Mouse (Mus musculus): ENCODE data around the gene Atp7a.

The Atp7a gene

DNA sequence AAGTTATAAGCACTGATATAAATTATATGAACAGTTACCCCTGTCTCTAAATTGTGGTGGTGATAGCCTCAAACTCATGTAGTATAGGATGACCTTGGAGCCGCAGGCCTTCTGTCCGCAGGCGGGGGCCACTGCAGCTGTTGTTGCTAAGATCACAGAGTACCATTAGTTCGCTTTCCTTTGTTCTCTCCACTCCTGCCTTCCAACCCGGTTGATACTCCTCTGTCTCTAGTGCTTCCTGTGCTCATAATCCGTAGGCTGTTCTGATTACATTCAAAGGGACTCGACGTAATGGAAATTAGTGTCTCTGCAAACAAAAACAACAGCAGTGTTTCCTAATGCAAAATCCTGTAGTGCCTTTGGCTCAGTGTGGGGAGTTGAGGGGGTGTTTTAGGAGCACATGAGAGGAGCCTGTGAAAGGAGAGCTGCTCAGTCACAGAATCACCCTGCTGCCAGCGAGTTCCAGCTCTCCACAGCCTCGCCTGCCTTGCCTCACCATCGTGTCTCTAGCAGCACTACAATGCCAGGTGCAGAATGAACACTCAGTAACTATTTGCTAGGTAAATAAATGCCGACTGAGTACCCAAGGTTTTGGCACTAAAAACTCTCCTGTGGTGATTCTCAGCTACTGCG is 53.9 kb downstream of the Atp7a start:
- DNase-seq (ENCODE audit: low spot score in 2 of 2): no peak

DNA sequence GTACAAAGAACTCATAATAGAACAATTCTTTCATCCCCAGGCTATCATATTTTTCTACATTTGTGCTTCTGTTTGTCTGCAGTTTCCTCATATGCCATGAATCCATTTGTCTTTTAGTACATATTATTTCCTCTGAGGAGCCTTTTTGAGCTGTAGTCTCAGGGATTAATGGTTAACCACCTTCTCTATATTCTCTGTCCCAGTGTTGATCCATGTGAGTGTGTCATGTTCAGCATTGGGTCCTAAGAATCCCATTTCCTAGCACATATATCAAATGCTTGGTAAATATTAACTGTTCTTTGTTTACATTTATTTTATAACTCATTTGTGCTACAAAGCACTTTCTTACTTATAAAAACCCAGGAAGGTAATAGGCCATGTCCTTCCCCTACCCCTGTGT is 55.4 kb downstream of the Atp7a start:
- DNase-seq (ENCODE audit: low spot score in 2 of 2): no peak

DNA sequence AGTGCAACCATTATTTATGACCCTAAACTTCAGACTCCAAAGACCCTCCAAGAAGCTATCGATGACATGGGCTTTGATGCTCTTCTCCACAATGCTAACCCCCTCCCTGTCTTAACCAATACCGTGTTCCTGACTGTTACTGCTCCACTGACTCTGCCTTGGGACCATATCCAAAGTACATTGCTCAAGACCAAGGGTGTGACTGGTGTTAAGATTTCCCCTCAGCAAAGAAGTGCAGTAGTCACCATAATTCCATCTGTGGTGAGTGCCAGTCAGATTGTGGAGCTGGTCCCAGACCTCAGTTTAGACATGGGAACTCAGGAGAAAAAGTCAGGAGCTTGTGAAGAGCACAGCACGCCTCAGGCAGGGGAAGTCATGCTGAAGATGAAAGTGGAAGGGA is 58.1 kb downstream of the Atp7a start:
- no peak for DNase-seq (ENCODE audit: low spot score in 2 of 2)

DNA sequence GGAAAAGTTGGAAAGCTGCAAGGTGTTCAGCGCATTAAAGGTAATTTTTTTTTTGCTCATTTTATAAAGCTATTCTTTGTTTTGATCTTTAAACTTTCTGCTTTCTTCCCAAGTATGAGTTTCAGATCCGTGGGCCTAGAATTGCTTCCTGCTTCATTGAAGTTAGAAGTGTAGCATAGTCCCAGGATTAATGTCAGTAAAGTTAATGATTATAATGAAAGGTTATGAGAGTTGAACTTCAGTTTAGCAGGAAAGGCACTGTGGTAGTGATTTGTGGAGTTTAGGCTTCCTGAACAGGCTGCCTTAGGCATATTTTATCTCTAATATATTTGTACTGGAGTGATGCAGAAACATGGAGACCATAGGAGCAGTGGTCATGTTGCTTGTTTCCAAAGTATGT is 58.5 kb downstream of the Atp7a start:
- no peak for DNase-seq (ENCODE audit: low spot score in 2 of 2)

DNA sequence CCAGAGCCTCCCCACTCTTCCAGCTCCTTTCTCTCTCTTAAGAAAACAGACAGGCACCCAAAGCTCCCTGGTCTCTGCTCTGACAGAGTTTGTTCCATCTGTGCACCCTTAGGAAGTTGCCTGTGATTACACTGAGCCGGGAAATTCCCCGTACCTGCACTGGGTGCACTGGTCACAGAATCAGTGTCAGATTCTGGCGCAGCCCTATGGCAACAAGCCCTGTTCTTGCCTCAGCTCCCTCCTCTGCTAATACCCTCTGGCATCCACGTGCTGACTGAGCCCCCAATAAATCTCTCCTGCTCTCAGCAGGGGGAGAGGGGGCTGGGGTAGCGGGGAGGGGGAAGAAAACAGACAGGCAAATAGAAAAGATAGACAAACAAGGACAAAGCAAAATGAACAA is 65.9 kb downstream of the Atp7a start:
- no peak for DNase-seq (ENCODE audit: low spot score in 2 of 2)

DNA sequence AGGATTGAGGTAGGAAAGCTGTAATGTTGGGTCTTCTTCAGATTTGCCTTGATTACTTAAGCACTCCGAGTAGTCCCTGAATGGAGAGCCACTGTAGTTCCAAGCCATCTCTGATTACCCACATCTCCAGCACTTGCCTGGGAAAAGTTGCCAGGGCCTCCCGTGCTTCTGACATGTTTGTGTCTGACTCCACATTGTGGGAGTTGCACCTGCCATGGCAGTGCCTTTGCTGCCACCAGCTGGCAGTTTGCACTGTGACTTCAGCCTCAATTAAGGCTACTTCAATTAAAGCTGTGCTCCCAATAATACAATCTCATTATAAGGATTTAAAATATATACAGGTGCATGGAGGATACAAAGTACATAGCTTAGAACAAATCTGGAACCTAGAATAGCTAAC is 78.4 kb downstream of the Atp7a start:
- peak; percentile 24 to 33 for DNase-seq (ENCODE audit: low spot score in 2 of 2)

DNA sequence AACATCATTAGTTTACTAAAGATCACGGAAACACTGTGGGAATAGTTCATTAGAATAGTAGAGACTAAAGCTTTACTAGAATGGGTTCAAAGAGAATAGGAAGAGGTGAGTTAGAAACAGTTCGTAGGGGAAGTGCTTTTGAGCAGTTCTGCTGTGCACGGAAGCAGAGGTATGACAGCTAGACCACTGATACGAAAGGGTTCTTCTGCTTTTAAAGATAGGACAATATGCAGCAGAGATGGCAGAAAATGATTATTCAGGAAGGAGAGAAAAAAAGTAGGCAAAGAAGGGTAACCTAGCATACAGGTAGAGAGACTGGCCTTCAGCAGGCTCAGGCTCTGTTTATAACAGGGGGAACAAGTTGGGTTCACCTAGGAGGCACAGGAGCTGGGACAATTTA is 86.8 kb downstream of the Atp7a start:
- no peak for DNase-seq (ENCODE audit: low spot score in 2 of 2)

DNA sequence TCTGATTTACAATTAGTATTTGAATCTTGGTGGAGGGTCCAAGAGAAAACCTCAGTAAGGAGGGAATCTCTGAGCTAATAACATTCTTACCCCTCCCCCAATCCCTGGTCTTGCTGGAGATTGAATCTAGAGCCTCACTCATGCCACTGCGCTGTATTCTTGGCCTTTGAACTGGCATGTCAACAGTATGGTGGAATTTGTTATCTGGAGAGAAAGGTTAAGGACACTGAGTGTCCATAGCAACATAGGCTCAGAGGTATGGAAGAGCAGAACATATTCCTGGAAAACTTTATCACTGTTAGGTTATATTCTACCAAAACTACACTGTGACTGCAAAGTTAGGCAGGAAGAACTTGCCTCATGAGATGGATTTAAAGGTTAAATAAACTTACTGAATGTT is 87.6 kb downstream of the Atp7a start:
- DNase-seq (ENCODE audit: low spot score in 2 of 2): no peak

DNA sequence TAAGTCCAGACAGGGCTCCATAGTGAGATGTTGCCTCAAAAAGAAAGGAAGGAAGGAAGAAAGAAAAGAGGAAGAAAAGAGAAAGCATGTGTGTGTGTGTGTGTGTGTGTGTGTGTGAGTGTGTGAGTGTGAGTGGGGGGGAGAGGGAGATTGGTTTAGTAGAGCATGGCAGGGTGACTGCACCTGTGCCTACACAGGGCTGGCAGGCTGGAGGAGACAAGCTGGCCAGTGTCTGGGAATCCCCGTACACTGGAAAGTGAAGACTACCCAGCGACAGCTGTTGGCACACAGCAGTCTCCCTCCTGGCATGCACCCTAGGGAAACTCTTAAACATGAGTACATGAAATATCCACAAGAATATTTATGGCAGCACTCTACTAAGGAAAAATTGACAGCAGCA is 95.7 kb downstream of the Atp7a start:
- DNase-seq (ENCODE audit: low spot score in 2 of 2): no peak

DNA sequence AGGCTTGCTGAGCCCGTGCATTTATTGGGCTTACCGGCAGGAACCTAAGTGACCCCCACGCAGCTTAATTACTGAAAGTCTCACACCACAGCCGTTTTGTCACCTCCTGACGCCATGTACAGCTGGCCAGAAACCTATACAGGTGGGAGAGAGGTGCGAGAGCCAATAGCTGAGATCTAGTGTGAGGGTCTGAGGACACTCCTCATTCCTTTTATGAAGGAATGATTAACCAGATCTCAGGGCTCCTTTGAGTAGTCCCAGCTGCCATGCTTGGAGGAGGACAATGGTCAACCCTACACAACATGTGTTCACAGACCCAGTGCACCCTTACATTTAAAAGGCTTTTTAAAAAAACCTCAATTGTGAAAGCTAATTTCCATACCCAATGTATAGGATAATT is 101.2 kb downstream of the Atp7a start:
- no peak for DNase-seq (ENCODE audit: low spot score in 2 of 2)

DNA sequence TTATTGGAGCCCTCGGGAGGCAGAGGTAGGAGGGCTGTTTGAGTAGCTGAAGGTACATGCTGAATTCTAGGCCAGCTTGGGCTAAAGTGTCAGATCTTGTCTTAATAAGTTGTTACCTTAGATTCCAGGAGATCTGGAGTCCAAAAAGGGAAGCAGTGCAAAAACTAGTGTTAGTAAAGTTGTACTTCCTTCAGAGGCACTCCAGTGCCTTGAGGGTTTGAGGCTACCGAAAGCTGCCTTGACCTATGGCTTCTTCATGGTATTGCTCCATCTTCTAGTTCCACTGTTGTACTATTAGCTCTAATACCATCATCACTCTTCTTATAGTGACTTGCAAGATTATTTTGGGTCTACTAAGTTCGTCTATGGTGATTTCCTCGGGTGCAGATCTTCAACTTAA is 102.8 kb downstream of the Atp7a start:
- no peak for DNase-seq (ENCODE audit: low spot score in 2 of 2)

DNA sequence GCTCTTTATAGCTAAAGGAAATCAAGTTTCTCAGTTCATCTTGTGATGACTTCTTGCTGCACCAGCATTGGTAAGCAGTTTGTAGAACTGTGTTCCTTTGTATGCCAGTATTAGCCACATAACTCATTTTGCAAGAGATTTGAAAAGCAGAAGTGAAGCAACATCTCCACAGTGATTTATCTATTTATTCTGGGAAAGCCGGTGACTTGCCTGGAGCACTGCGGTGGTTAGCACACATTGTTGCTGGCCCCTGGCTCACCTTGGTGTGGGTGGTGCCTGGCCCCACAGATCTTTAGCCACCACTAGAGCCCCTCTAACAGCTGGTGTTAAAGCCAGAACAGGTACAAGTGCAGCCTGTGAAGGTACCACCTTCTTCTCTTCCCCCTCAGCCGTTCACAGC is 107.8 kb downstream of the Atp7a start:
- no peak for DNase-seq (ENCODE audit: low spot score in 2 of 2)

DNA sequence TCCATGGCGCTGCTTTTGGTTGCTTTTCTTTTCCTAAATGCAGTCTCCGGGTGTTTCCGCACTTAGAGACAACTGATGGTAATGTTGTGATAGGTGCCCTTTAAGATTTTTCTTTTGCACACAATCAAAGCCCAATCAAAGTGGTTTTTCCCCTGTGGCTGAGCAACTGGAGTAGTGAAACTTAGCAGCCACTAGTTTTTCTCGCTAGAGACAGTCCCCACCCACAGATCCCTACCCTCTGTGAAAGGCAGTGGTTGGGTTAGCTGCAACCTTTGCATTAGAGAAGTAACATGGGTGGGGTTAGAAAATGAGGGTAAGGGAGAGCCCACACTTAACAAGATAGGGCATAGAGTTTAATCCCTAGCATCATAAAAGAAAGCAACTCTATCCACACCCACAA is 108.4 kb downstream of the Atp7a start:
- no peak for DNase-seq (ENCODE audit: low spot score in 2 of 2)

DNA sequence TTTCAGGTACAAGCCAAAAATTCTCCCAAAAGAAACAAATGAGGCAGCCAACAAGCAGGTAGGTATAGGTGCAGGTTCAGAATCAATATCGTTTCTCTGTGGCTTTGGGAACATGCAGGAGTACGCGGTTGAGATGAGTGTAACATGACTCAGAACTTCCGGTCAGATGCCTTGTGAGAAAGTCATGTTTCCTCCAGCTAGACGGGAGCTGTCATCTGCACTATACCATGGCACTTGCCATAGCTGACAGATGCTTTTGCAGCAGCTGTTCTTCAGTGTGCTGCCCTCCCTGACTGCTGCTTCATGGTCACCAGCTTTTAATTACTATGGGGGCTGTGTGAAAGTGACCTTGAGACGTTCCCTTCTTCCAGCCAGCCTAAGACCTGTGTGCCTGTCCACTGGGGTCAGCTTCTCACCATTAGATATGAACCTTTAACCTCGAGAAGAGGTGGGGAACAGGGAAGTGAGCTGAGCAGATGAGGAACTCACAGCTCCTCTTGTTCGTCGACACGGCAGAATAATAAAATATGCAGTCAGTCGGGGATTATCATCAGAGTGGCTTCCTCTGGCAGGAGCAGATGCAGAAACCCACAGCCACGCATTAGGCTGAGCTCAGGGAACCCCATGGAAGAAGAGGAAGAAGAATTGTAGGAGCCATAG is 109.0 kb downstream of the Atp7a start:
- no peak for DNase-seq (ENCODE audit: low spot score in 2 of 2)

DNA sequence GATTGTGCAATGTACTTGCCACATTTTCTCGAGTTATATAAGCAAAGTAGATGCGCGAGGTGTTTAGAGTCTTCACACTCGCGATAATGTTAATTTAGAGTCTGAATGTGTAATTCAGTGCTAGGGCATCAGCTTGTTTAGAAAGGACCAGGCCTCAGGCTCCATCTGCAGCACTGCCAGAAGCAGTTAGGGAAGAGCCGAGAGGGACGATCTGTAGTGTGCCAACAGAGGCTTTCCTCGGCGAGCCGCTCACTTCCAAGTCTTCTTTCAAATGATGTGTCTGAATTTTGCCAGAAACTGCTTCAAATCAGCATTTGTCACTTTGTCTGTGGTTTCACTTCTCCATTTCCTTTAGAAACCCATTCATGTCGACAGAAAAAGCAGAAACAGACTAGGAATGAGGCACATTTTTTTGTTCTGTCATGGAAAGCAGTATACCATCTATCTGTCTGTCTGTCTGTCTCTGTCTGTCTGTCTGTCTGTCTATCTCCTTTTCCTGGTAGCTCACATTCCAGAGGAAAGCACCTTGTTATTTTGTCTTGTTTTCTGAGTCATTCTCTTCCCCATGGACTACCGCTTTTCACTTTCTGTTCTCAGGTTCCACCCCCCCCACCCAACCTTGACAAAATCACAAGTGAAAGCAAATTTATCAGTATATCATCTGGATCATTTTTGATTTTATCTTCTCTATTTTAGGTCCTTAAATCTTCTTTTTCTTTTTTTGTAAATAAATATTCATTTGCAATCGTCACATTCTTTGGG is 112.4 kb downstream of the Atp7a start:
- peak; percentile 22 to 25 for DNase-seq (ENCODE audit: low spot score in 2 of 2)

DNA sequence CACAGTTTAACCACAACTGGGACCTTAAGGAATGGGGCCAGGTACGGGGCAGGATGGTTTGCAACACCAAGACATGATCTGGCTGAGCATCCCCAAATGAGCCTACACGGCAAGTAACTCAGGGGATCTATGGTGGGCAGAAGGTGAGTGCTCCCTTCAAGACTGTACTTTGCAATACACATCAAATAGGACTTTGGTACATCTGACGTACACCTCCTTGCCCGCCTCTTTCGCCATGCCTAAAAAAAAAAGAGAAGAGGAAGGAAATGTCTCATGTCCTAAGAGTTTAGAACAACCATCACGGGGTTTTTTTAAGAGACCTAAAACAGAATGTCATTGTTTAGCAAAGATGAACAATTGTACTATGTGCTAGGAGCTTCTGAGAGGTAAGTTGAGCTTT is 115.9 kb downstream of the Atp7a start, which contains the start of gene Tlr13:
TSS of gene Tlr13 (plus strand) at position 269 of the 400 bp plus-strand sequence.
- DNase-seq (ENCODE audit: low spot score in 2 of 2): no peak

DNA sequence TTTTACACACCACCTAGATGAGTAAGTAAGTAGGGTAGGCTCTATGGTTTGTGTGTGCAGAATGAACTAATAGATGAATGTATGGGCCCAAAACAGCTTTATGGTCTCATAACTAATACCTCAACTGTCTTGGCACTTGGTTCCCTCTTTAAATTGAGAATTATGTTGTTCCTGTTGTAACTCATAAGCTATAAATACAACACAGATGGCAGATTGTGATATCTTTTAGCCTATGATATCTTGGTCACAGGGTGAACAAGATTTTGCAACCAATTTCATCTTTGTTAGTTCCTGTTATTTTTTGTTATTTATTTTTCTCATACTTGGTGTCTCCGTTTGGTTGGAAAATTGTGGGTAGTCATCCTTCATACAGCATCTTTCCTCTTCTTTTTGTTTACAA is 121.1 kb downstream of the Atp7a start:
- DNase-seq (ENCODE audit: low spot score in 2 of 2): no peak

DNA sequence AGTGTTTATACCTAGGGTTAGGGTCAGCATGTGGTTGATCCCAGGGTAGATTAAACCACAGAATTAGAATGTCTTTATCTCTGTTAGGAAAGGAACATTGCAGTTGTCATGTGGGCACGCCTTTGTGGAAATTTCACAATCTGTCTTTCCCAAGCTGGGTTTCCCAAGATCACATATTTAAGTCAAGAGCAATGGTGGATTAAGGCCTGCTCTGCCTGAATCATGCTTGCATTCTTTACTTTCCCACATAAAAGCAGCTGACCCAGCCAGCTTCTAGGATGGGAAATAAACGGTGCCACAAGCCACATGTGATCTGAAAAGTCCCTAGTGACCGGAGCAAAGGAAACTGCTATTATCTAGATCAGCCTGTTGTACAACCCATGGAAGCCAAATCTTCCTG is 122.4 kb downstream of the Atp7a start:
- DNase-seq (ENCODE audit: low spot score in 2 of 2): no peak

DNA sequence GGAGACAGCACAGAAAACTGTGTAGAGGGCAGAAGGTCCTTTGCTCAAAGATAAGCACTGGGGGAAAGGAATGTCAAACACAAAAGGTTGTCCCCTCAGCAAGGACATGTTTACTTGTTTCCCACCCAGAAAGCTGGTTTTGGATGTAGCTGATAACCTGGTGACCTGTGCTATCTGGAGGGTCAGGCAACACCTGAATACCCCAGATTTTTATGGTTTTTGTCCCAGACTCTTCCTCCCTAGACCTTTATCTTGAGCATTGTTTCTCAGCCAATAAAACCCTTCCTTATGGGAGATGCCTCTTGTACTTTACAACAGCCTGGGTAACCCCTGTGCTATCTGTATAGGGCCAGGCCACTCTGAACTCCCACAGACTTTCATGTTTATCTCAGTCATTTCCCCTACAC is 127.1 kb downstream of the Atp7a start:
- DNase-seq (ENCODE audit: low spot score in 2 of 2): no peak

DNA sequence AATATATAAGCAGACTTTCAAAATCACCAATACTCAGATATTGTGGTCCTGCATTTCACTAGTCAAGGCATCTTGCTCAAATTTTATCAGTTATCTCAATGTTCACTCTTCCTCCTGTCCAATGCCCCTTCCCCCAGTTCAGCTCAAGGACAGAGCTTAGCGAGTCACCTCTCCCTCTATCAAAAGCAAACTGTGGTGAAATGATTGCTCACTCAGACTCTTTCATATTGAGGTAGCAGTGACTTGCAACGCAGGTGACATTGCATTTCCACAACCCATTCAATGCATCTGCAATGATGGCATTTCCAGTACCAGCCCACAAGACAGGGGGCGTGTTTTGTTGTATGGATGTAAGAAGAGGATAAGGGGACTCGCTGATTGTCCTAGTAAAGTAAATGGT is 128.8 kb downstream of the Atp7a start:
- DNase-seq (ENCODE audit: low spot score in 2 of 2): no peak

DNA sequence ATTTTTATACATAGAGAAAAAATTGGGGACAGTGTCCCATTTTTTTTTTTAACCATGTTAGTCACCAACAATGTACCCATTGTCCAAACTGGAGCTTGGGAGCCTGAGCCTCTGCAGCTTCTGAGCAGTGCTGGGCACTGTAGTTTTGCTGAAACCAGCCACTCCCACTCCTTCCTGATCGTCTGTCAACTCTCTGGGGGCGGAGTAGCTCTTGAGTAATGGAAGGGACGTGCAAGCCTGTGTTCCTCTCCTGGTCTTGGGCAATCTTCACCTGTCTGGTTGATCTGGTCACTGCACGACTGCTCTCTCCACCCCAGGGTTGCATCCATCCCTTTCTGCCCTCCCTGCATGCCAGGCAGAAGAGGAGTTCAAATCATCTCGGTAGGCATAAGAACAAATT is 136.9 kb downstream of the Atp7a start:
- no peak for DNase-seq (ENCODE audit: low spot score in 2 of 2)

DNA sequence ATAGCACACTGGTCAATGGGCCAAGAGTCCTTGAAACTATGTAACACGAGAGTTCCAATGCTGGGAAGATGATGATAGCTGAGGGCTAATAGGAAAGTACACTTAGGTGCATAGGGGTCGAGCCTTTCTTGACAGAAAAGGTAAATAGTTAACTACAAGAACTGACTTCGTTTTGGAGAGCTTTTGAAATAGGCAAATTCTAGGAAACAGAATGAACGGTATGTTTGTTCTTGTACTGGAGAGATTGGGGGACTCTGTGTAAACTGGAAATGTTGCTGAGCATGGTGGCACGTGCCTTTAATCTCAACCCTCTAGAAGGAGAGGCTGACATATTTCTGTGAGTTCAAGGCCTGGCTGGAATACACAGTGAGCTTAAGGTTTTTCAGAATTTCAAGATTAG is 137.5 kb downstream of the Atp7a start:
- DNase-seq (ENCODE audit: low spot score in 2 of 2): no peak

DNA sequence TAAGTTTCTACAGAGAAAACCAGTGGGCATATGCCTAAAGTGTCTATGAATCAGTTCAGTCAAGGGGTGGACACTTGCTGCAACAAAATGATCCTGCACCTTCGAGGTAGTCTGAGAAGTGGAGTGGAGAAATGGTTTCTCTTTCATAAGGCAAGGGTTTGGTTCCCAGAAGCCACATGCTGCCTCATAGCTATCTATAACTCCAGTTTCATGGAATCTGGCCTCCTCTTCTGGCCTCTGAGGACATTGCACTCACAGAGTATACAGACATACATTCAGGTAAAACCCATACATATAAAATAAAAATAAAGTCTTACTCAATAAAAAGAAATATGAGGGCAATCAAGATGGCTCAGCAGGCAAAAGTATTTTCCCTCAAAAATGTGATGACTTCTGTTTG is 138.0 kb downstream of the Atp7a start:
- no peak for DNase-seq (ENCODE audit: low spot score in 2 of 2)
